Mouse (Mus musculus) ES-E14 (cell line): ENCODE results near the gene Rnf151. TPM values are rescaled to one million over a fixed set of nuclear protein-coding genes. Genes with fewer than 3 reads are reported as not detected.
A peak's percentile ranks its signal among the peaks of the same experiment; 100 is the strongest.
"Not testable (repeated sequence)": the region's sequence is repeated elsewhere in the genome, so short reads cannot be mapped to it uniquely, and the experiment has no call there.

Experiments
- DNase-seq: peaks from one replicate; pipeline ENCODE4 v3.0.0-alpha.2; 2013; ENCODE audit warnings: low read depth, low spot score
- H3K27ac ChIP-seq: 2 replicates; pipeline ENCODE4 v1.5.1; 2012; ENCODE audit warnings: low read depth, mild to moderate bottlenecking, low read length, moderate library complexity, mixed read lengths; ENCODE audit not compliant: poor library complexity, insufficient read depth, severe bottlenecking
- H3K36me3 ChIP-seq: 2 replicates; pipeline ENCODE4 v1.6.1; 2012; ENCODE audit warnings: mild to moderate bottlenecking, low read length, moderate library complexity, mixed read lengths; ENCODE audit not compliant: control insufficient read depth, poor library complexity, insufficient read depth, severe bottlenecking
- H3K4me1 ChIP-seq, 2 experiments: fragments of 150-350 bp in 1 of 2; sonication (generic) in 1 of 2; 2 replicates each; pipeline ENCODE4 v1.6.1; 2012; ENCODE audit warnings: low read length in 2 of 2, mild to moderate bottlenecking in 1 of 2, mixed read lengths in 1 of 2; ENCODE audit not compliant: control insufficient read depth in 2 of 2, insufficient read depth in 2 of 2, poor library complexity in 1 of 2
- H3K4me3 ChIP-seq, 2 experiments: fragments of 150-350 bp in 1 of 2; sonication (generic) in 1 of 2; 2 replicates each; pipeline ENCODE4 v1.5.1; 2012; ENCODE audit warnings: low read length in 2 of 2, low read depth in 1 of 2, mild to moderate bottlenecking in 1 of 2, mixed read lengths in 1 of 2; ENCODE audit not compliant: insufficient read depth in 1 of 2, poor library complexity in 1 of 2, severe bottlenecking in 1 of 2
- H3K9ac ChIP-seq: 2 replicates; pipeline ENCODE4 v1.6.1; 2012; ENCODE audit warnings: low read depth, mild to moderate bottlenecking, low read length, mixed read lengths; ENCODE audit not compliant: poor library complexity, insufficient read depth, severe bottlenecking
- H3K9me3 ChIP-seq: fragments of 150-350 bp; sonication (generic); 2 replicates; pipeline ENCODE4 v1.6.1; 2012; ENCODE audit warnings: low read depth, mild to moderate bottlenecking, low read length; ENCODE audit not compliant: control insufficient read depth, insufficient read depth
- CHD2 ChIP-seq: IDR thresholded peaks from 2 replicates; pipeline ENCODE4 v1.6.1; 2014; ENCODE audit warnings: mild to moderate bottlenecking, low read depth, low read length, inconsistent platforms
- HCFC1 ChIP-seq: IDR thresholded peaks from 2 replicates; pipeline ENCODE4 v1.6.1; 2012; ENCODE audit warnings: low read length, inconsistent platforms, borderline replicate concordance; ENCODE audit not compliant: insufficient read depth
- MAFK ChIP-seq: IDR thresholded peaks from 2 replicates; pipeline ENCODE4 v1.6.1; 2014; ENCODE audit warnings: mild to moderate bottlenecking, low read depth, low read length, inconsistent platforms; ENCODE audit not compliant: insufficient read depth
- ZC3H11A ChIP-seq: IDR thresholded peaks from 2 replicates; pipeline ENCODE4 v1.6.1; 2012; ENCODE audit warnings: low read depth, mild to moderate bottlenecking, inconsistent platforms, low read length, borderline replicate concordance
- ZNF384 ChIP-seq: IDR thresholded peaks from 2 replicates; pipeline ENCODE4 v1.6.1; 2012; ENCODE audit warnings: low read depth, low read length, inconsistent platforms
- in situ Hi-C, 2 experiments: fragments of 600-800 bp; cut with MboI; formaldehyde crosslinking; loops; one replicate each; pipeline ENCODE4 v1.15.1; 2025; ENCODE audit warnings: low sequenced_read_pairs in 2 of 2, inconsistent platforms in 1 of 2; ENCODE audit not compliant: unreplicated experiment in 2 of 2
- total RNA-seq: library from RNA; depleted of rRNA; stranded (reverse); fragments of 300-350 nt; gene quantifications from 2 replicates; pipeline ENCODE4 v1.2.3, GENCODE M21; 2012; rRNA removed

Rnf151 gene
- total RNA-seq, 1 experiment, result 0.71 TPM

GRCm38 (mm10) chr17:24670246-24670844 is 47.5 kb downstream of the Rnf151 start:
- Histone ChIP-seq H3K27ac (peak overlapping the region; percentile 81), H3K4me1 (peaks cover 7 to 23% of the 10 kb centered on the region in 2 experiments; a peak in 3 of 4 replicates), H3K9me3 (no peaks in the 10 kb centered on the region), H3K9ac (peak overlapping the region; percentile 97), H3K36me3 (no peaks in the 10 kb centered on the region), H3K4me3 (peak overlapping the region; percentile 94 to 98)
- DNase-seq, result no peak
- in situ Hi-C loops, result no loop called here
- TF ChIP-seq ZNF384 (no peak), HCFC1 (no peak), MAFK (no peak), CHD2 (no peak), ZC3H11A (no peak)

GRCm38 (mm10) chr17:24669545-24670245 is 48.2 kb downstream of the Rnf151 start, which contains the start of gene Zfp598:
Gene Zfp598, plus strand, starts transcription at chr17:24669687.
- in situ Hi-C loops, result no loop called here
- H3K36me3 ChIP-seq, result no peaks in the 10 kb centered on the region
- peak; percentile 78 for DNase-seq
- H3K27ac ChIP-seq, result peak within 1 kb of the TSS; percentile 81
- no peaks in the 10 kb centered on the region for H3K9me3 ChIP-seq
- H3K9ac ChIP-seq, result peak within 1 kb of the TSS; percentile 97
- H3K4me1 ChIP-seq, result peaks cover 7 to 22% of the 10 kb centered on the region in 2 experiments; a peak in 3 of 4 replicates
- peak within 1 kb of the TSS; percentile 94 to 98 for H3K4me3 ChIP-seq
- no peak for TF ChIP-seq CHD2
- TF ChIP-seq HCFC1, result peak; percentile 80
- TF ChIP-seq ZNF384, result no peak

DNA sequence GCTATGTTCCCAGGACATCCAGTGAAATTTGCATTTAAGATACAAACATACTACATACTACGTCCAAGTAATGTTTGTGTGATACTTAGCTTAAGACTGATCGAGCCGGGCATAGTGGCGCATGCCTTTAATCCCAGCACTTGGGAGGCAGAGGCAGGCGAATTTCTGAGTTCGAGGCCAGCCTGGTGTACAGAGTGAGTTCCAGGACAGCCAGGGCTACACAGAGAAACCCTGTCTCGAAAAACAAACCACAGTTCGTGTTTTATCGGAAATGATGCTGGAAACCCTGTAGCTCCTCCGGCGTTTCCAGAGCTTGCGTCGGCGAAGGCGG is 48.7 kb downstream of the Rnf151 start:
- H3K4me1 ChIP-seq, result peaks cover 7 to 22% of the 10 kb centered on the region in 2 experiments; a peak in 3 of 4 replicates
- H3K9me3 ChIP-seq, DNase-seq, H3K36me3 ChIP-seq, in situ Hi-C loops: not testable (repeated sequence)
- peak overlapping the region; percentile 72 for H3K27ac ChIP-seq
- peak overlapping the region; percentile 86 for H3K9ac ChIP-seq
- H3K4me3 ChIP-seq, result peak overlapping the region; percentile 76 to 84

GRCm38 (mm10) chr17:24667416-24667815 is 50.4 kb downstream of the Rnf151 start:
- TF ChIP-seq ZNF384 (no peak; the same call in 1 of the 2 replicates), ZC3H11A (peak; percentile 28; the same call in 1 of the 2 replicates)
- Histone ChIP-seq H3K9ac (no peak overlapping the region), H3K4me3 (no peak overlapping the region), H3K27ac (no peak overlapping the region), H3K4me1 (peaks cover 7 to 15% of the 10 kb centered on the region in 2 experiments; a peak in 3 of 4 replicates), H3K36me3 (no peaks in the 10 kb centered on the region), H3K9me3 (no peaks in the 10 kb centered on the region)
- in situ Hi-C loops, result no loop called here
- peak; percentile 80 for DNase-seq

DNA sequence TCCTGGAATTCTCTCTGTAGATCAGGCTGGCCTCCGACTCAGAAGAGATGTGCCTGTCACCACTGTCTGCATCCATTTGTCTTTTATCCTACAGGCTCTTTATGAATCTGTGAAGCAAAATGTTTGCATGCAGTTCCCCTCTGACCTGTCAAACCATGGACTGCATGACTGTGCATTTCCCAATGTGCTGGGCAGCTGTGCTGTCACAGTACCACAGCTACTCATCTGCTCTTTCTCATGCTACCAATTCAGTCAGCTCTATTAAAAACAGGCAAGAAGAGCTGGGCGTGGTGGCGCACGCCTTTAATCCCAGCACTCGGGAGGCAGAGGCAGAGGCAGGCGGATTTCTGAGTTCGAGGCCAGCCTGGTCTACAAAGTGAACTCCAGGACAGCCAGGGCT is 50.9 kb downstream of the Rnf151 start:
- H3K9me3 ChIP-seq, H3K9ac ChIP-seq, H3K27ac ChIP-seq, DNase-seq, in situ Hi-C loops, H3K4me3 ChIP-seq, H3K36me3 ChIP-seq: not testable (repeated sequence)
- peaks cover 7 to 12% of the 10 kb centered on the region in 2 experiments; a peak in 3 of 4 replicates for H3K4me1 ChIP-seq

Other genes with a start within 250 kb of the Rnf151 start
- 23.4 and 38.2 TPM in 2 replicates for gene E4f1, start 247.8 kb downstream of the Rnf151 start, total RNA-seq
- gene Pgp, start 247.7 kb downstream of the Rnf151 start, total RNA-seq, result 12.8 and 16.6 TPM in 2 replicates
- gene Bricd5, start 244.2 kb downstream of the Rnf151 start, total RNA-seq, result 1.2 and 1.4 TPM in 2 replicates
- gene Mlst8, start 239.0 kb downstream of the Rnf151 start, total RNA-seq, result 24.2 and 32.8 TPM in 2 replicates
- 1.8 and 2.0 TPM in 2 replicates for gene Caskin1, start 229.5 kb downstream of the Rnf151 start, total RNA-seq
- 149 and 228 TPM in 2 replicates for gene Traf7, start 190.1 kb downstream of the Rnf151 start, total RNA-seq
- gene Rab26, start 183.9 kb downstream of the Rnf151 start, total RNA-seq, result 2.8 and 7.4 TPM in 2 replicates
- 27.8 and 35.9 TPM in 2 replicates for gene Pkd1, start 168.2 kb downstream of the Rnf151 start, total RNA-seq
- gene Tsc2, start 85.4 kb downstream of the Rnf151 start, total RNA-seq, result 93.0 and 118 TPM in 2 replicates
- gene Nthl1, start 85.4 kb downstream of the Rnf151 start, total RNA-seq, result 39.4 and 43.0 TPM in 2 replicates
- 11.4 and 22.7 TPM in 2 replicates for gene Slc9a3r2, start 67.7 kb downstream of the Rnf151 start, total RNA-seq
- gene Npw, start 59.6 kb downstream of the Rnf151 start, total RNA-seq, result 3.0 and 6.0 TPM in 2 replicates
- 39.7 and 55.9 TPM in 2 replicates for gene Zfp598, start 48.4 kb downstream of the Rnf151 start, total RNA-seq
- gene Syngr3, start 28.1 kb downstream of the Rnf151 start, total RNA-seq, result 4.1 and 13.1 TPM in 2 replicates
- gene Gfer, start 21.9 kb downstream of the Rnf151 start, total RNA-seq, result 61.8 and 63.4 TPM in 2 replicates
- 2.9 and 7.5 TPM in 2 replicates for gene Noxo1, start 21.8 kb downstream of the Rnf151 start, total RNA-seq
- gene Tbl3, start 10.4 kb downstream of the Rnf151 start, total RNA-seq, result 108 and 119 TPM in 2 replicates
- gene Rps2, start 53 bp upstream of the Rnf151 start, total RNA-seq, result 3,495 and 3,661 TPM in 2 replicates
- gene Ndufb10, start 6.4 kb upstream of the Rnf151 start, total RNA-seq, result 147 and 191 TPM in 2 replicates
- gene Rpl3l, start 9.8 kb upstream of the Rnf151 start, total RNA-seq, result 0.16 and 0.67 TPM in 2 replicates
- gene Msrb1, start 18.6 kb upstream of the Rnf151 start, total RNA-seq, result 23.5 and 30.2 TPM in 2 replicates
- gene Hs3st6, start 34.9 kb upstream of the Rnf151 start, total RNA-seq, result 1.6 and 2.3 TPM in 2 replicates
- gene Meiob, start 86.2 kb upstream of the Rnf151 start, total RNA-seq, result 0.13 and 0.42 TPM in 2 replicates
- 37.3 and 40.5 TPM in 2 replicates for gene Hagh, start 122.1 kb upstream of the Rnf151 start, total RNA-seq
- gene Fahd1, start 132.3 kb upstream of the Rnf151 start, total RNA-seq, result 9.7 and 9.8 TPM in 2 replicates
- gene Igfals, start 147.9 kb upstream of the Rnf151 start, total RNA-seq, result 2.5 and 5.8 TPM in 2 replicates
- gene Nubp2, start 168.3 kb upstream of the Rnf151 start, total RNA-seq, result 85.8 and 118 TPM in 2 replicates
- gene Spsb3, start 168.6 kb upstream of the Rnf151 start, total RNA-seq, result 34.2 and 37.1 TPM in 2 replicates
- 21.8 and 33.7 TPM in 2 replicates for gene Eme2, start 177.0 kb upstream of the Rnf151 start, total RNA-seq
- 36.1 and 39.6 TPM in 2 replicates for gene Mrps34, start 177.1 kb upstream of the Rnf151 start, total RNA-seq
- gene Nme3, start 178.4 kb upstream of the Rnf151 start, total RNA-seq, result 59.4 and 84.1 TPM in 2 replicates
- gene Mapk8ip3, start 218.9 kb upstream of the Rnf151 start, total RNA-seq, result 55.7 and 63.7 TPM in 2 replicates
- 90.3 and 105 TPM in 2 replicates for gene Jpt2, start 242.6 kb upstream of the Rnf151 start, total RNA-seq